Comparison of ENCODE assay signal across 9 mouse cellular contexts in genomic region chr19:10043643-10044042, GRCm38 (mm10). TPM values are rescaled to one million over a fixed set of nuclear protein-coding genes. Genes with fewer than 3 reads are reported as not detected.
DNase-seq lines count a peak whose midpoint lies in the region; ATAC-seq lines count a peak whose summit lies in the region.
"Had no signal": no experiment of that assay in that cellular context is flagged by ENCODE, and none has a peak within 500 bp of the region (broad histone marks: within the 10 kb centered on the region; RNA-seq: fewer than 3 reads in every experiment).

No protein-coding gene starts in this region.

- H3K36me3 ChIP-seq in kidney, embryonic 15.5 days = no peaks in the 10 kb centered on the region
- no peaks in the 10 kb centered on the region for H3K36me3 ChIP-seq in forebrain, embryonic 14.5 days (ENCODE audit: control insufficient read depth, insufficient read depth, low read length)
- H3K36me3 ChIP-seq: embryonic facial prominence, embryonic 15.5 days had no signal

- H3K27ac ChIP-seq in kidney, embryonic 15.5 days = no peak overlapping the region
- H3K27ac ChIP-seq in forebrain, embryonic 14.5 days (ENCODE audit: low read depth, low read length) = no peak overlapping the region
- H3K27ac ChIP-seq: embryonic facial prominence, embryonic 15.5 days had no signal

- H3K4me2 ChIP-seq in kidney, embryonic 15.5 days = peak overlapping the region; percentile 94
- no peak overlapping the region for H3K4me2 ChIP-seq in forebrain, embryonic 14.5 days (ENCODE audit: low read length)

- H3K4me3 ChIP-seq in kidney, embryonic 15.5 days (replicated peaks) = no peak overlapping the region
- H3K4me3 ChIP-seq in forebrain, embryonic 14.5 days (ENCODE audit: low read depth, low read length) = no peak overlapping the region

- no peaks in the 10 kb centered on the region for H3K9me3 ChIP-seq in kidney, embryonic 15.5 days (replicated peaks)
- no peaks in the 10 kb centered on the region for H3K9me3 ChIP-seq in forebrain, embryonic 14.5 days (replicated peaks; ENCODE audit: control insufficient read depth, low read length)
- H3K9me3 ChIP-seq: embryonic facial prominence, embryonic 15.5 days had no signal

- peaks cover 46% of the 10 kb centered on the region for H3K4me1 ChIP-seq in kidney, embryonic 15.5 days
- H3K4me1 ChIP-seq in forebrain, embryonic 14.5 days (ENCODE audit: control insufficient read depth, insufficient read depth, low read length) = peaks cover 7% of the 10 kb centered on the region; the same call in 1 of the 2 replicates

- ATAC-seq in kidney, embryonic 15.5 days (replicated peaks; ENCODE audit: low FRiP score) = no peak
- ATAC-seq in monocyte, adult 5-6 weeks (replicated peaks; ENCODE audit: insufficient number of reproducible peaks, low FRiP score, low TSS enrichment, poor library complexity, severe bottlenecking) = no peak
- no peak for ATAC-seq in forebrain, embryonic 14.5 days

- no peak overlapping the region for H3K9ac ChIP-seq in kidney, embryonic 15.5 days
- no peak overlapping the region for H3K9ac ChIP-seq in forebrain, embryonic 14.5 days (ENCODE audit: low read length)
- H3K9ac ChIP-seq: embryonic facial prominence, embryonic 15.5 days had no signal

- peak; percentile 43 for DNase-seq in cerebellum, adult 11-12 months
- no peak for DNase-seq in cerebellum, postnatal 36 days
- peak; percentile 74 for DNase-seq in 3134 (ENCODE audit: extremely low read depth, insufficient read length, low spot score)
- peak; percentile 81 for DNase-seq in heart, adult 8-10 months (ENCODE audit: low spot score)
- DNase-seq in ovary, postnatal 10 days (ENCODE audit: low spot score) = no peak
- DNase-seq in forebrain, embryonic 14.5 days (ENCODE audit: low spot score) = no peak

- H3K27me3 ChIP-seq in kidney, embryonic 15.5 days = no peaks in the 10 kb centered on the region
- no peaks in the 10 kb centered on the region for H3K27me3 ChIP-seq in forebrain, embryonic 14.5 days (replicated peaks; ENCODE audit: control insufficient read depth, insufficient read depth, low read length)
- H3K27me3 ChIP-seq: embryonic facial prominence, embryonic 15.5 days had no signal

RNA-seq across cellular contexts. Expression of gene Fads3, which starts 2.3 kb away (rescaled TPM):
- 10 to 100 TPM; 34.9 to 43.8 (median 37.4) TPM for total RNA-seq in heart, adult 8-10 months (2022)
- polyA plus RNA-seq in kidney, embryonic 15.5 days (2015; fragmentation: Nextera tagmentation; extraction: Ambion mirVana) = 21.5 and 22.3 TPM in 2 replicates
- total RNA-seq in monocyte, adult 5-6 weeks (2017) = 1.1 TPM in 1 of 3 replicates, not detected in the others
- polyA plus RNA-seq in forebrain, embryonic 14.5 days (2014; fragmentation: Nextera tagmentation; extraction: Ambion mirVana) = 9.6 and 12.5 TPM in 2 replicates

RNA-seq across cellular contexts. Expression of gene Rab3il1, which starts 42.2 kb away (rescaled TPM):
- total RNA-seq in heart, adult 8-10 months (2022) = 1 to 10 TPM; 6.3 to 8.1 (median 7.5) TPM
- polyA plus RNA-seq in kidney, embryonic 15.5 days (2015; fragmentation: Nextera tagmentation; extraction: Ambion mirVana) = 28.0 and 34.3 TPM in 2 replicates
- 0.39 to 3.0 TPM in 2 of 3 replicates, not detected in the other for total RNA-seq in monocyte, adult 5-6 weeks (2017)
- 20.6 and 21.5 TPM in 2 replicates for polyA plus RNA-seq in forebrain, embryonic 14.5 days (2014; fragmentation: Nextera tagmentation; extraction: Ambion mirVana)

RNA-seq across cellular contexts. Expression of gene Best1, which starts 42.2 kb away (rescaled TPM):
- under 1 TPM in 2 of 4 experiments, not detected in 2; 0.14 to 0.65 TPM for total RNA-seq in heart, adult 8-10 months (2022)
- 1.4 and 1.7 TPM in 2 replicates for polyA plus RNA-seq in kidney, embryonic 15.5 days (2015; fragmentation: Nextera tagmentation; extraction: Ambion mirVana)
- total RNA-seq in monocyte, adult 5-6 weeks (2017) = 0.21 TPM in 1 of 3 replicates, not detected in the others
- 1.1 and 1.4 TPM in 2 replicates for polyA plus RNA-seq in forebrain, embryonic 14.5 days (2014; fragmentation: Nextera tagmentation; extraction: Ambion mirVana)

RNA-seq across cellular contexts. Expression of gene Fads2, which starts 57.9 kb away (rescaled TPM):
- total RNA-seq in heart, adult 8-10 months (2022) = 1 to 10 TPM; 4.6 to 6.0 (median 5.1) TPM
- polyA plus RNA-seq in kidney, embryonic 15.5 days (2015; fragmentation: Nextera tagmentation; extraction: Ambion mirVana) = 76.5 and 98.4 TPM in 2 replicates
- total RNA-seq in monocyte, adult 5-6 weeks (2017) = 0.57 to 3.9 TPM (median 1.2 TPM) in 3 replicates
- 71.1 and 71.5 TPM in 2 replicates for polyA plus RNA-seq in forebrain, embryonic 14.5 days (2014; fragmentation: Nextera tagmentation; extraction: Ambion mirVana)

Comparison
In these comparisons a context has a peak if more than half of its experiments do, and no peak if none do; other contexts are left out.
1. DNase-seq: peak in cerebellum, adult 11-12 months (single experiment), 3134 (single experiment) and heart, adult 8-10 months (single experiment); none in cerebellum, postnatal 36 days (0 of 2), ovary, postnatal 10 days (single experiment) and forebrain, embryonic 14.5 days (single experiment).
2. RNA of gene Fads3, which starts 2.3 kb away (total RNA-seq): 34.9 to 43.8 TPM in heart, adult 8-10 months; 1.1 TPM in monocyte, adult 5-6 weeks; every median in the first group is over 10 times any median in the second.